ENCODE assay signal across 8 mouse cellular contexts in genomic region chr16:10540763-10541597, GRCm38 (mm10). TPM values are rescaled to one million over a fixed set of nuclear protein-coding genes. Genes with fewer than 3 reads are reported as not detected.
DNase-seq lines count a peak whose midpoint lies in the region; ATAC-seq and TF ChIP-seq lines count a peak whose summit lies in the region.

No protein-coding gene starts in this region.

- H3K4me3 ChIP-seq in lung, adult 2 months (replicated peaks; ENCODE audit: extremely low read depth, low read depth, low read length), result peak overlapping the region; percentile 74
- peak overlapping the region; percentile 90 for H3K4me3 ChIP-seq in embryonic facial prominence, embryonic 15.5 days (replicated peaks)
- H3K4me3 ChIP-seq in intestine, embryonic 16.5 days (ENCODE audit: low read length), result peak overlapping the region; percentile 84
- H3K4me3 ChIP-seq in neural tube, embryonic 14.5 days (ENCODE audit: low read depth, low read length), result peak overlapping the region; percentile 92

- peaks cover 12% of the 10 kb centered on the region; the same call in 1 of the 2 replicates for H3K4me1 ChIP-seq in lung, adult 2 months (ENCODE audit: control insufficient read depth, insufficient read depth, low read length)
- H3K4me1 ChIP-seq in embryonic facial prominence, embryonic 15.5 days, result peaks cover 42% of the 10 kb centered on the region
- peaks cover 23% of the 10 kb centered on the region for H3K4me1 ChIP-seq in intestine, embryonic 16.5 days (ENCODE audit: control insufficient read depth, insufficient read depth, low read length)
- H3K4me1 ChIP-seq in neural tube, embryonic 14.5 days (ENCODE audit: control insufficient read depth, insufficient read depth, low read length), result peaks cover 38% of the 10 kb centered on the region

- no peaks in the 10 kb centered on the region for H3K27me3 ChIP-seq in embryonic facial prominence, embryonic 15.5 days
- H3K27me3 ChIP-seq in intestine, embryonic 16.5 days (replicated peaks; ENCODE audit: control insufficient read depth, insufficient read depth, low read length), result no peaks in the 10 kb centered on the region
- no peaks in the 10 kb centered on the region for H3K27me3 ChIP-seq in neural tube, embryonic 14.5 days (ENCODE audit: control insufficient read depth, insufficient read depth, low read length)

- intact Hi-C loops in left cerebral cortex, postnatal 4 days (cut with DNase I), result no loop called here

- TF ChIP-seq POLR2A in lung, adult 2 months (IDR thresholded peaks at IDR 0.05; ENCODE audit: borderline replicate concordance, extremely low read depth, low read depth, low read length), result no peak

- H3K27ac ChIP-seq in embryonic facial prominence, embryonic 15.5 days (replicated peaks), result peak overlapping the region; percentile 39; the same call in 1 of the 2 replicates
- peak overlapping the region; percentile 46; the same call in 1 of the 2 replicates for H3K27ac ChIP-seq in intestine, embryonic 16.5 days (ENCODE audit: low read length)
- H3K27ac ChIP-seq in neural tube, embryonic 14.5 days (ENCODE audit: low read depth, low read length), result no peak overlapping the region; the same call in 1 of the 2 replicates

- 46% methylated on average over 16 of the region's 16 CpGs for WGBS in lung, adult 2 months
- WGBS in embryonic facial prominence, embryonic 15.5 days, result 70% methylated on average over 16 of the region's 16 CpGs
- WGBS in intestine, embryonic 16.5 days, result 59% methylated on average over 16 of the region's 16 CpGs
- 74% methylated on average over 16 of the region's 16 CpGs for WGBS in neural tube, embryonic 14.5 days

- no peaks in the 10 kb centered on the region for H3K9me3 ChIP-seq in embryonic facial prominence, embryonic 15.5 days (replicated peaks)
- H3K9me3 ChIP-seq in intestine, embryonic 16.5 days (ENCODE audit: control insufficient read depth, low read length), result no peaks in the 10 kb centered on the region
- H3K9me3 ChIP-seq in neural tube, embryonic 14.5 days (ENCODE audit: control insufficient read depth, low read length), result no peaks in the 10 kb centered on the region

- ATAC-seq in embryonic facial prominence, embryonic 15.5 days (ENCODE audit: insufficient number of reproducible peaks, low FRiP score, low TSS enrichment, low read depth), result no peak
- no peak for ATAC-seq in intestine, embryonic 16.5 days
- ATAC-seq in neural tube, embryonic 14.5 days (ENCODE audit: low read depth), result no peak

- H3K36me3 ChIP-seq in embryonic facial prominence, embryonic 15.5 days, result no peaks in the 10 kb centered on the region; the same call in 1 of the 2 replicates
- H3K36me3 ChIP-seq in intestine, embryonic 16.5 days (ENCODE audit: control insufficient read depth, insufficient read depth, low read length), result no peaks in the 10 kb centered on the region
- H3K36me3 ChIP-seq in neural tube, embryonic 14.5 days (ENCODE audit: control insufficient read depth, insufficient read depth, low read length), result no peaks in the 10 kb centered on the region

- H3K9ac ChIP-seq in embryonic facial prominence, embryonic 15.5 days, result no peak overlapping the region; the same call in 1 of the 2 replicates
- peak overlapping the region; percentile 89 for H3K9ac ChIP-seq in intestine, embryonic 16.5 days (ENCODE audit: low read depth, low read length)
- H3K9ac ChIP-seq in neural tube, embryonic 14.5 days (replicated peaks; ENCODE audit: low read depth, low read length), result peak overlapping the region; percentile 95

- H3K4me2 ChIP-seq in embryonic facial prominence, embryonic 15.5 days (replicated peaks), result peak overlapping the region; percentile 87
- H3K4me2 ChIP-seq in intestine, embryonic 16.5 days (ENCODE audit: low read depth, low read length), result peak overlapping the region; percentile 91
- peak overlapping the region; percentile 74 for H3K4me2 ChIP-seq in neural tube, embryonic 14.5 days (ENCODE audit: low read depth, low read length)

- no peak for TF ChIP-seq CTCF in lung, adult 2 months (IDR thresholded peaks at IDR 0.05; ENCODE audit: insufficient read depth, low read length)

- no peak for DNase-seq in lung, adult 2 months
- DNase-seq in lung, postnatal 14 days, result no peak
- DNase-seq in left cerebral cortex, postnatal 4 days, result no peak
- DNase-seq in spleen, postnatal 4 days (ENCODE audit: low spot score in 2 of 2), result no peak
- no peak for DNase-seq in adrenal gland, adult 18-20 months (ENCODE audit: low spot score in 2 of 2)

RNA-seq across cellular contexts. Expression of gene Dexi, which starts 1.9 kb away (rescaled TPM):
- 56.1 and 59.5 TPM in 2 replicates for polyA plus RNA-seq in lung, adult 2 months (2012; rRNA removed)
- 26.5 and 26.7 TPM in 2 replicates for polyA plus RNA-seq in embryonic facial prominence, embryonic 15.5 days (2015; fragmentation: Nextera tagmentation; extraction: Ambion mirVana)
- polyA plus RNA-seq in intestine, embryonic 16.5 days (2015; fragmentation: Nextera tagmentation; extraction: Ambion mirVana), result 2.9 and 6.7 TPM in 2 replicates
- 26.8 and 26.9 TPM in 2 replicates for polyA plus RNA-seq in neural tube, embryonic 14.5 days (2014; fragmentation: Nextera tagmentation; extraction: Ambion mirVana)
- total RNA-seq in left cerebral cortex, postnatal 4 days (2021), result 10 to 100 TPM; 22.2 to 22.3 TPM
- 10 to 100 TPM; 20.2 to 25.8 TPM for total RNA-seq in adrenal gland, adult 18-20 months (2021)

RNA-seq across cellular contexts. Expression of gene Clec16a, which starts 4.2 kb away (rescaled TPM):
- polyA plus RNA-seq in lung, adult 2 months (2012; rRNA removed), result 12.7 and 18.3 TPM in 2 replicates
- 39.6 and 42.8 TPM in 2 replicates for polyA plus RNA-seq in embryonic facial prominence, embryonic 15.5 days (2015; fragmentation: Nextera tagmentation; extraction: Ambion mirVana)
- 22.1 and 24.3 TPM in 2 replicates for polyA plus RNA-seq in intestine, embryonic 16.5 days (2015; fragmentation: Nextera tagmentation; extraction: Ambion mirVana)
- polyA plus RNA-seq in neural tube, embryonic 14.5 days (2014; fragmentation: Nextera tagmentation; extraction: Ambion mirVana), result 68.8 and 89.2 TPM in 2 replicates
- 10 to 100 TPM; 59.0 to 66.1 TPM for total RNA-seq in left cerebral cortex, postnatal 4 days (2021)
- 10 to 100 TPM; 47.4 to 52.2 TPM for total RNA-seq in adrenal gland, adult 18-20 months (2021)
